Mouse (Mus musculus) liver, postnatal 0 days (tissue): ENCODE measurements at regions not wholly inside any gene's neighbourhood (a gene's known extent, or its start where the extent isn't known, plus 50 kb on each side); places are given as distances from the start of the nearest gene placed in this dataset.
A peak's percentile ranks its signal among the peaks of the same experiment; 100 is the strongest.

Source experiments
- ATAC-seq: fragments of 200-750 bp; cut with Nextera tagmentation; 2 replicates; pipeline ENCODE4 v1.8.0; 2017; ENCODE audit warnings: mild to moderate bottlenecking, moderate library complexity
- DNase-seq: peaks from one replicate; pipeline ENCODE4 v3.0.0-alpha.2; 2016
- H3K27ac ChIP-seq: fragments of 300-500 bp; sonication (generic); 2 replicates; pipeline ENCODE4 v1.5.1; 2014; ENCODE audit warnings: antibody characterized with exemption, moderate library complexity, mild to moderate bottlenecking, low read depth
- H3K27me3 ChIP-seq: fragments of 300-500 bp; sonication (generic); 2 replicates; pipeline ENCODE4 v1.6.1; 2014; ENCODE audit warnings: low read length, control low read depth, mixed read lengths; ENCODE audit not compliant: insufficient read depth
- H3K36me3 ChIP-seq: fragments of 300-500 bp; sonication (generic); replicated peaks from 2 replicates; pipeline ENCODE4 v1.6.1; 2014; ENCODE audit warnings: mild to moderate bottlenecking, control low read depth, low read length, moderate library complexity, mixed read lengths; ENCODE audit not compliant: insufficient read depth
- H3K4me1 ChIP-seq: fragments of 300-500 bp; sonication (generic); 2 replicates; pipeline ENCODE4 v1.6.1; 2014; ENCODE audit warnings: antibody characterized with exemption, mild to moderate bottlenecking, control low read depth; ENCODE audit not compliant: insufficient read depth
- H3K4me2 ChIP-seq: fragments of 300-500 bp; sonication (generic); 2 replicates; pipeline ENCODE4 v1.6.1; 2014; ENCODE audit warnings: low read depth, mild to moderate bottlenecking, low read length, moderate library complexity, mixed read lengths
- H3K4me3 ChIP-seq: fragments of 300-500 bp; sonication (generic); 2 replicates; pipeline ENCODE4 v1.5.1; 2014; ENCODE audit warnings: low read depth, low read length
- H3K9ac ChIP-seq: fragments of 300-500 bp; sonication (generic); replicated peaks from 2 replicates; pipeline ENCODE4 v1.6.1; 2014; ENCODE audit warnings: mild to moderate bottlenecking, moderate library complexity
- H3K9me3 ChIP-seq: fragments of 300-500 bp; sonication (generic); 2 replicates; pipeline ENCODE4 v1.6.1; 2016; ENCODE audit warnings: mild to moderate bottlenecking, control low read depth, low read length, mixed read lengths
- CTCF ChIP-seq: sonication (generic); IDR thresholded peaks from 2 replicates; pipeline ENCODE4 v1.5.1; 2016; ENCODE audit warnings: antibody characterized with exemption, low read depth
- EP300 ChIP-seq: IDR thresholded peaks from 2 replicates; pipeline ENCODE4 v1.6.1; 2016; ENCODE audit warnings: antibody characterized with exemption, low read depth, mild to moderate bottlenecking
- WGBS: fragments of 180-500 bp; shearing (Covaris S2); extraction: QIAGEN DNeasy Blood & Tissue Kit; methylation state at CpG from one replicate; pipeline ENCODE4 v1.1.7; 2014; ENCODE audit not compliant: insufficient replicate concordance; 5-methylcytosine and 5-hydroxymethylcytosine counted together

DNA sequence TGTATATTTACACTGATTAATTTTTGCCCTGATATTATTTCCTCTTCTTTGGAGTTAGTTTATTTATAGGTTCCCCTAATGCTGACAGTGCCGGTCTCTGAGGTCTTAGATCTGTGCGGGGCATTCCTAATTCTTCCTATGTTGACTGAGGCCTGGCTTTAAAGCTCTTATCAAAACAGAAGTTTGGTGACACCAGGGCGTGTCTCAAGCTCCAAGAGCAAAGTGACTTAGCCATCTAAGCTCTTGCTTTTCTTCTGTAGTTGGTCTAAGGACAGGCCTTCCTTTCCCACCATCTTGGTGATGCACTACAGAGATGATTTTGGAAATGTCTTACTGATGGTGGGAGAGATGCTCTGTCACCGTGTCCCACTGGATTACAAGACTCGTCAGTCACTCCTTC, 258.4 kb downstream of the Tbc1d1 start:
- Histone ChIP-seq H3K4me1 (peaks cover 12% of the 10 kb centered on the region), H3K9me3 (no peaks in the 10 kb centered on the region), H3K4me3 (no peak overlapping the region), H3K27me3 (no peaks in the 10 kb centered on the region), H3K36me3 (no peaks in the 10 kb centered on the region), H3K4me2 (no peak overlapping the region), H3K27ac (no peak overlapping the region), H3K9ac (no peak overlapping the region)
- 64% methylated on average over 5 of the region's 5 CpGs for WGBS
- DNase-seq (no peak), ATAC-seq (no peak)
- no peak for TF ChIP-seq CTCF
- no peak for TF ChIP-seq EP300

DNA sequence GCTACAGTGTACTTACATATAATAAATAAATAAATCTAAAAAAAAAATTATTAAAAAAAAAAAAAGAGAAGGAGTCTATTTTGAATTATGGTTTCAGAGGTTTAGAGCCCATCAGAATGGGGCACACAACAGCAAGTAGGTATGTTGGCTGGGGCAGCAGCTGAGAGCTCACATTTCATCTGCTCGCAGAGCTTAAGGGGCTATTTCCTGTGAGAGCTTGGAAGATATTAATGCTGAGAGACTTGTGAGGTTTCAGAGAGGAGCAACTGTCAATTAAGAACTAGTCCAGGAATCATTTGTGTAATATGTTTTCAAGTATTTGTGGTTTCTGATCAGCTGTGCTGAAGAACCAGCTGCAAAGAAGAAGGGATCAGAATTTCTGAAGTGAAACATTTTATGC, 263.3 kb downstream of the Tbc1d1 start:
- H3K9me3 ChIP-seq = peaks cover 3% of the 10 kb centered on the region; the same call in 1 of the 2 replicates
- no peaks in the 10 kb centered on the region for H3K27me3 ChIP-seq
- H3K4me2 ChIP-seq = no peak overlapping the region
- WGBS = 66% methylated on average over 1 of the region's 1 CpGs
- ATAC-seq = peak; percentile 25; the same call in 1 of the 2 replicates
- no peak for DNase-seq
- H3K27ac ChIP-seq = no peak overlapping the region
- no peaks in the 10 kb centered on the region for H3K36me3 ChIP-seq
- no peak overlapping the region for H3K9ac ChIP-seq
- H3K4me1 ChIP-seq = peaks cover 7% of the 10 kb centered on the region; the same call in 1 of the 2 replicates
- TF ChIP-seq CTCF (no peak), EP300 (no peak)
- no peak overlapping the region for H3K4me3 ChIP-seq

DNA sequence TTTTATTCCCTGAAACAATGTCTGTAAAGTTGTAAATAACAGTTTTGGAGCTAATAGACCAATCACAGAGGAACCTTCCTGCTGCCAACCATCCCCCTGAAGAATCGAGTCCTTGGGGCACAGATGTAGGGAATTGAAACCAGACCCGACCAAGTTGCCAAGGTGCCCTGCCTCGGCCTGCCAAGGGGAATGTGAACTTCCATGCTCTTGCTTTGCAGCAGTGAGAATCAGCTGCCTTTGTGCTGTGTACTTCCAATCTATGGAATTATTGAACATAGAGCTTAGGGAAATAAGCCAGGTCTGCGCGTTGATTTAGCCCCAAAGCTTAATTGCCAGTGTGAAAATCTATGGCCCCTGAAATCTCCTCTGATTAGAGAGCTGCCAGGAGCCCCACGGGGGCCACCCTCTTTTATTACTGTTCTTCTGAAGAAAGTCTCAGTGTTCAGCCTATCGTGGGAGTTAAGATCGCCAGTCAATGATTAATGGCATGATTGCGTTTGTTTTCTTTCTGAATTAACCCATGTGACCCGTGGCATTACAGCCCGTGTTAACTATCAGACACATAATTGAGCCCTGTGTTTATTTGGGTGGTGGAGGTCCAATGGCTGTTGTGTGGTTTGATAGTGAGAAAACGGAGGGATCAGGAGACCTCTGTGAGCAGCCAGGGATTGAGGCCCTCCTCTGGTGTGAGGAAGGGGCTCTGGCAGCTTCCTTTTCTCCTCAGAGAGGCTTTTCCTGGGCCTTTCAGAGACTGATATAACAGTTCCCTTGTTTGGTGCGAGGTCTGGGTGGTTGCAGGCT, 266.9 kb downstream of the Tbc1d1 start:
- peak overlapping the region; percentile 29; the same call in 1 of the 2 replicates for H3K4me2 ChIP-seq
- ATAC-seq (no peak), DNase-seq (no peak)
- no peaks in the 10 kb centered on the region for H3K36me3 ChIP-seq
- no peak overlapping the region for H3K9ac ChIP-seq
- WGBS = 51% methylated on average over 13 of the region's 13 CpGs
- H3K4me3 ChIP-seq = no peak overlapping the region
- H3K9me3 ChIP-seq = peaks cover 3% of the 10 kb centered on the region; the same call in 1 of the 2 replicates
- TF ChIP-seq CTCF = no peak
- TF ChIP-seq EP300 = no peak
- H3K27ac ChIP-seq = no peak overlapping the region
- H3K4me1 ChIP-seq = peaks cover 5% of the 10 kb centered on the region; the same call in 1 of the 2 replicates
- H3K27me3 ChIP-seq = no peaks in the 10 kb centered on the region

DNA sequence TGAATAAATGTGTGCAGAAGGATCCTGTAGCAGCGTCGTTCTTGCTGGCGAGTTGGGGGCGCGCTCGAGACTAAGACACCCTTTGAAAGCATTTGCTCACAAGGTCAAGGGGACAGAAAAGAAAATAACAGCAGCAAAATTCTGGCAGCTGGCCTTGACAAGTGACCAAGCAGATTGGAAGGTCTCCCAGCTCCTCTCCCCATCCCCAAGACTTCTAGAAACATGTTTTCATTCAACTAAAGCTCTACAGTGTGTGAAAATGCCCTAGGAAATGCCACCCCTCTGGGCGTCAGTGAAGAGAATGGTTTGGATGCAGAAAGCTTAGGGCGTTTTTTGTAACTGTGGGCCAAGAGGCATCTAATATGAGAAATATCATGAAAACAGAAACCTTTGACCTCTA, 272.7 kb downstream of the Tbc1d1 start:
- no peak for DNase-seq
- no peaks in the 10 kb centered on the region for H3K4me1 ChIP-seq
- WGBS = 87% methylated on average over 8 of the region's 8 CpGs
- H3K27me3 ChIP-seq = no peaks in the 10 kb centered on the region
- TF ChIP-seq CTCF (no peak), EP300 (no peak)
- ATAC-seq = no peak
- no peak overlapping the region for H3K4me3 ChIP-seq
- H3K9me3 ChIP-seq = no peaks in the 10 kb centered on the region
- no peak overlapping the region for H3K9ac ChIP-seq
- H3K36me3 ChIP-seq = no peaks in the 10 kb centered on the region
- H3K27ac ChIP-seq = no peak overlapping the region
- H3K4me2 ChIP-seq = no peak overlapping the region

DNA sequence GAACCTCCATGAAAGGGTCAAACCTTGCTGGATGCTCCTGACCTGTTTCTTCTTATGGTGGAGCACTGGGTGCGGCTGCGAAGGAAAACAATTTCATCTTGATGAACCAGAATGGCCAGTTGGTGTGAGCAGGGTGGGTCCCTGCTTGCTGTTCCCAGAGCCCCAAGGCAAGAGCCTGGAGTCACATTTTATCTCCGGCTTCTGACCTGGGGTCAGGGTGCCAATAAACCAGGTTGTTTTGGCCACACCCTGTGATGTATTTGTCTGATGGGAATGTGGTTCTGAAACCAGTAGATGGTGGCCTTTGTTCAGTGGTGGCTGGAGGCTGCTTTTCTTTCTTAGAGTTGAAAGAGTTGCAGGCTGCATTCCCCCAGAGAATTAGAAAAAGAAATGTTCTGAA, 274.4 kb downstream of the Tbc1d1 start:
- Histone ChIP-seq H3K27me3 (no peaks in the 10 kb centered on the region), H3K4me3 (no peak overlapping the region), H3K9me3 (no peaks in the 10 kb centered on the region), H3K9ac (no peak overlapping the region), H3K27ac (no peak overlapping the region), H3K36me3 (no peaks in the 10 kb centered on the region), H3K4me1 (peaks cover 3% of the 10 kb centered on the region; the same call in 1 of the 2 replicates), H3K4me2 (no peak overlapping the region)
- no peak for DNase-seq
- ATAC-seq = no peak
- TF ChIP-seq EP300 (no peak), CTCF (no peak)
- 76% methylated on average over 3 of the region's 3 CpGs for WGBS

DNA sequence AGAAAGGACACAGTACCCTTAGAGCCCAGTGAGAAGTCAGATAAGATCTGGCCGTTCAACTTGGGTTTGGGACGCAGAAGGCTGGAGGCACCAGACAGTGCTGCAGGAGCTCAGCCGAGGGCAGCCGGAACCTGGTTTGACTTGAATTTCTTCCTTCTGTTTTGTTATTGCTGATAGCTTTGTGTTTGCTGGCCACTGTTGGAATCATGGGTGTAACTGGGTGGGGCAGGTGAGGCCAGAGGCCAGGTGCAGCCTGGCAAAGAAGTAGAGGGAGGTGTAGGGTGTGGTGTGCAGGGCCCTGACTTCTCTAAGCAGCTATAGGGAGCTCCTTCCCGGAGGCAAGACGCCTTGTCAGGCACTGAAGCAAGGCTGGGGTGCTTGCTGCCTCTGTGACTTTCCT, 275.5 kb downstream of the Tbc1d1 start:
- no peak for ATAC-seq
- no peak overlapping the region for H3K9ac ChIP-seq

More for the DNA sequence above, 275.5 kb downstream of the Tbc1d1 start:
- Histone ChIP-seq H3K9me3 (no peaks in the 10 kb centered on the region), H3K27ac (no peak overlapping the region), H3K4me1 (peaks cover 7% of the 10 kb centered on the region), H3K27me3 (no peaks in the 10 kb centered on the region), H3K4me2 (no peak overlapping the region), H3K4me3 (no peak overlapping the region), H3K36me3 (no peaks in the 10 kb centered on the region)
- DNase-seq = no peak
- 72% methylated on average over 6 of the region's 6 CpGs for WGBS
- TF ChIP-seq EP300 (no peak), CTCF (no peak)
